Comparison of ENCODE assay signal across 19 mouse cellular contexts in the genomic region with DNA sequence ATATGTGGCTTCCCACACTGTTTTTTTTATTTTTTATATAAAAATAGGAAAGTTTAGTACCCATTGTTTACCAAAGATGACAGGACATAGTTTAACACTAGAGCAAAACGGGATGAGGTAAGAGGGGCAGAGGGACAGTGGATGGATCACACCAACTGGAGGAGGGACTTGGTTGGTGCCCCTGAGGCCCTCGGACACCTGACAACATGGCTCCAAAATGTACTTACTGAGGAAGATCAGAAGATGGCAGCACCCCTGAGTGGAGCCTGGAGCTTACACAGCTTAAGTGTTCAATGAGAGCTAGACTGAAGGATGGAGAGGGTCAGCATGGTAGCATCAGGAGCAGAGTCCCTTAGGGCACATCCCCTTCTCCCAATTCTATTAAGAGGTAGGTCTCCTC. TPM values are rescaled to one million over a fixed set of nuclear protein-coding genes. Genes with fewer than 3 reads are reported as not detected.
DNase-seq lines count a peak whose midpoint lies in the region; ATAC-seq and TF ChIP-seq lines count a peak whose summit lies in the region.
"Had no signal": no experiment of that assay in that cellular context is flagged by ENCODE, and none has a peak within 500 bp of the region (broad histone marks: within the 10 kb centered on the region; RNA-seq: fewer than 3 reads in every experiment).

No protein-coding gene starts in this region.

- no peaks in the 10 kb centered on the region for H3K79me2 ChIP-seq in MEL (ENCODE audit: control insufficient read depth, insufficient read depth, low read length, poor library complexity)

- H3K36me3 ChIP-seq in forebrain, embryonic 11.5 days (ENCODE audit: control insufficient read depth, insufficient read depth, low read length): no peaks in the 10 kb centered on the region
- no peaks in the 10 kb centered on the region for H3K36me3 ChIP-seq in forebrain, embryonic 13.5 days (ENCODE audit: poor library complexity, severe bottlenecking)
- H3K36me3 ChIP-seq in liver, postnatal 0 days (replicated peaks; ENCODE audit: insufficient read depth, low read length): no peaks in the 10 kb centered on the region
- H3K36me3 ChIP-seq in liver, embryonic 12.5 days: no peaks in the 10 kb centered on the region
- H3K36me3 ChIP-seq in MEL (ENCODE audit: control insufficient read depth in 1 of 2, insufficient read depth in 2 of 2, low read length in 2 of 2): no peaks in the 10 kb centered on the region
- H3K36me3 ChIP-seq: forebrain, embryonic 12.5 days; heart, embryonic 12.5 days; hindbrain, embryonic 10.5 days had no signal

- TF ChIP-seq CTCF in liver, postnatal 0 days (IDR thresholded peaks at IDR 0.05; ENCODE audit: low read depth): no peak
- no peak for TF ChIP-seq CTCF in MEL (IDR thresholded peaks at IDR 0.05 in 2 of 3, conservative IDR thresholded peaks at IDR 0.05 in 1 of 3; ENCODE audit: control insufficient read depth in 1 of 3, insufficient read depth in 1 of 3, low read depth in 2 of 3, low read length in 3 of 3, poor library complexity in 1 of 3, severe bottlenecking in 1 of 3)

- H3K4me2 ChIP-seq in forebrain, embryonic 11.5 days (ENCODE audit: low read depth, low read length, severe bottlenecking): no peak overlapping the region
- H3K4me2 ChIP-seq in forebrain, embryonic 13.5 days: no peak overlapping the region
- H3K4me2 ChIP-seq in liver, postnatal 0 days (ENCODE audit: low read depth, low read length): no peak overlapping the region
- no peak overlapping the region for H3K4me2 ChIP-seq in liver, embryonic 12.5 days
- H3K4me2 ChIP-seq: forebrain, embryonic 12.5 days; heart, embryonic 12.5 days had no signal

- no peaks in the 10 kb centered on the region for H3K9me3 ChIP-seq in forebrain, embryonic 11.5 days (ENCODE audit: control insufficient read depth, low read length)
- H3K9me3 ChIP-seq in forebrain, embryonic 13.5 days (replicated peaks): no peaks in the 10 kb centered on the region
- H3K9me3 ChIP-seq in liver, postnatal 0 days (ENCODE audit: low read length): no peaks in the 10 kb centered on the region
- H3K9me3 ChIP-seq in liver, embryonic 12.5 days (replicated peaks): no peaks in the 10 kb centered on the region; the same call in 1 of the 2 replicates
- H3K9me3 ChIP-seq in MEL (replicated peaks; ENCODE audit: insufficient read depth, low read length): no peaks in the 10 kb centered on the region
- H3K9me3 ChIP-seq: forebrain, embryonic 12.5 days had no signal

- TF ChIP-seq RAD21 in MEL (IDR thresholded peaks at IDR 0.05; ENCODE audit: low read depth, low read length): no peak

- no peak overlapping the region for H3K4me3 ChIP-seq in forebrain, embryonic 11.5 days (ENCODE audit: low read depth, low read length)
- H3K4me3 ChIP-seq in forebrain, embryonic 13.5 days: no peak overlapping the region
- no peak overlapping the region for H3K4me3 ChIP-seq in liver, postnatal 0 days (ENCODE audit: low read depth, low read length)
- no peak overlapping the region for H3K4me3 ChIP-seq in liver, embryonic 12.5 days
- H3K4me3 ChIP-seq in MEL (ENCODE audit: control insufficient read depth in 1 of 2, insufficient read depth in 1 of 2, low read depth in 2 of 2, low read length in 2 of 2): no peak overlapping the region
- H3K4me3 ChIP-seq: erythroblast, embryonic 14.5 days; forebrain, embryonic 12.5 days; heart, embryonic 12.5 days; hindbrain, embryonic 10.5 days had no signal

- TF ChIP-seq POLR2A in MEL (IDR thresholded peaks at IDR 0.05; ENCODE audit: control insufficient read depth in 1 of 2, insufficient read depth in 1 of 2, low read depth in 1 of 2, low read length in 2 of 2, poor library complexity in 1 of 2): no peak

- H3K4me1 ChIP-seq in forebrain, embryonic 11.5 days (replicated peaks; ENCODE audit: control insufficient read depth, insufficient read depth, low read length): no peaks in the 10 kb centered on the region
- no peaks in the 10 kb centered on the region for H3K4me1 ChIP-seq in forebrain, embryonic 13.5 days
- H3K4me1 ChIP-seq in liver, postnatal 0 days (ENCODE audit: insufficient read depth): peaks cover 3% of the 10 kb centered on the region; the same call in 1 of the 2 replicates
- H3K4me1 ChIP-seq in liver, embryonic 12.5 days: peaks cover 5% of the 10 kb centered on the region; the same call in 1 of the 2 replicates
- no peaks in the 10 kb centered on the region for H3K4me1 ChIP-seq in MEL (ENCODE audit: control insufficient read depth in 1 of 2, insufficient read depth in 2 of 2, low read length in 2 of 2)
- H3K4me1 ChIP-seq: forebrain, embryonic 12.5 days; hindbrain, embryonic 10.5 days had no signal

- H3K27me3 ChIP-seq in forebrain, embryonic 11.5 days (ENCODE audit: control insufficient read depth, insufficient read depth, low read length): no peaks in the 10 kb centered on the region
- no peaks in the 10 kb centered on the region for H3K27me3 ChIP-seq in forebrain, embryonic 13.5 days
- no peaks in the 10 kb centered on the region for H3K27me3 ChIP-seq in liver, postnatal 0 days (ENCODE audit: insufficient read depth, low read length)
- H3K27me3 ChIP-seq in liver, embryonic 12.5 days (replicated peaks): no peaks in the 10 kb centered on the region
- H3K27me3 ChIP-seq in MEL (ENCODE audit: control insufficient read depth in 1 of 2, insufficient read depth in 2 of 2, low read length in 2 of 2): no peaks in the 10 kb centered on the region
- H3K27me3 ChIP-seq: forebrain, embryonic 12.5 days; heart, embryonic 12.5 days had no signal

- WGBS in forebrain, embryonic 11.5 days: 91% methylated on average over 2 of the region's 2 CpGs
- 88% methylated on average over 2 of the region's 2 CpGs for WGBS in forebrain, embryonic 13.5 days
- 74% methylated on average over 2 of the region's 2 CpGs for WGBS in liver, postnatal 0 days (ENCODE audit: insufficient replicate concordance)
- 68% methylated on average over 2 of the region's 2 CpGs for WGBS in liver, embryonic 12.5 days (ENCODE audit: insufficient replicate concordance)

- H3K27ac ChIP-seq in forebrain, embryonic 11.5 days (ENCODE audit: low read depth, low read length): no peak overlapping the region
- H3K27ac ChIP-seq in forebrain, embryonic 13.5 days: no peak overlapping the region
- no peak overlapping the region for H3K27ac ChIP-seq in liver, postnatal 0 days (ENCODE audit: low read depth)
- H3K27ac ChIP-seq in liver, embryonic 12.5 days: no peak overlapping the region
- no peak overlapping the region for H3K27ac ChIP-seq in MEL (ENCODE audit: control insufficient read depth, low read depth, low read length)
- H3K27ac ChIP-seq: forebrain, embryonic 12.5 days; hindbrain, embryonic 10.5 days had no signal

- no peak for DNase-seq in forebrain, embryonic 11.5 days (ENCODE audit: low spot score)
- DNase-seq in liver, postnatal 0 days: no peak
- DNase-seq in MEL (ENCODE audit: low read depth, low spot score): peak; percentile 13
- DNase-seq in cerebellum, postnatal 36 days: no peak
- DNase-seq: adrenal gland, postnatal 10 days; cerebellum, adult 11 months; cerebellum, adult 8-10 months; cerebellum, postnatal 14 days; forebrain, postnatal 0 days; gastrocnemius, postnatal 14 days had no signal

- 0 out of 2 replicates have a peak, but pooled peaks have one; percentile 36 for ATAC-seq in forebrain, embryonic 11.5 days (replicated peaks; ENCODE audit: low FRiP score)
- no peak for ATAC-seq in forebrain, embryonic 13.5 days
- ATAC-seq in liver, postnatal 0 days: peak; percentile 57
- ATAC-seq in liver, embryonic 12.5 days: no peak
- ATAC-seq in erythroid progenitor cell, adult 5-6 weeks (replicated peaks; ENCODE audit: low FRiP score, poor library complexity, severe bottlenecking): peak; percentile 52
- ATAC-seq: forebrain, postnatal 0 days; hindbrain, embryonic 16.5 days; inflammation-experienced regulatory T-cells, adult 6 months had no signal

- H3K9ac ChIP-seq in forebrain, embryonic 11.5 days (ENCODE audit: low read length): no peak overlapping the region
- no peak overlapping the region for H3K9ac ChIP-seq in forebrain, embryonic 13.5 days
- no peak overlapping the region for H3K9ac ChIP-seq in liver, postnatal 0 days (replicated peaks)
- no peak overlapping the region for H3K9ac ChIP-seq in liver, embryonic 12.5 days
- no peak overlapping the region for H3K9ac ChIP-seq in MEL (ENCODE audit: control insufficient read depth, low read depth, low read length, poor library complexity, severe bottlenecking)
- H3K9ac ChIP-seq: forebrain, embryonic 12.5 days; forebrain, postnatal 0 days; heart, embryonic 12.5 days had no signal

- no peak for TF ChIP-seq EP300 in liver, postnatal 0 days (IDR thresholded peaks at IDR 0.05; ENCODE audit: low read depth)
- no peak for TF ChIP-seq EP300 in MEL (IDR thresholded peaks at IDR 0.05; ENCODE audit: low read depth in 1 of 2, low read length in 2 of 2)

RNA-seq across cellular contexts. Expression of a gene that starts 27.0 kb away (rescaled TPM):
- polyA plus RNA-seq in forebrain, embryonic 11.5 days (2014; fragmentation: Nextera tagmentation; extraction: Ambion mirVana): 72.3 and 82.9 TPM in 2 replicates
- polyA plus RNA-seq in forebrain, embryonic 13.5 days (2015; fragmentation: Nextera tagmentation; extraction: Ambion mirVana): 98.9 and 101 TPM in 2 replicates
- polyA plus RNA-seq in liver, postnatal 0 days (2015; fragmentation: Nextera tagmentation; extraction: Ambion mirVana): 73.3 and 76.3 TPM in 2 replicates
- 72.7 and 75.0 TPM in 2 replicates for polyA plus RNA-seq in liver, embryonic 12.5 days (2016; fragmentation: Nextera tagmentation; extraction: Ambion mirVana)
- 111 and 161 TPM in 2 replicates for total RNA-seq in MEL (2012; rRNA removed)
- 10 to 100 TPM in 1 of 2 experiments, not detected in 1; 95.5 TPM for polyA plus RNA-seq in MEL (2012; ENCODE audit: insufficient read depth in 1 of 2, insufficient read length in 2 of 2, low read depth in 1 of 2, low replicate concordance in 2 of 2, missing spikeins in 1 of 2)
- total RNA-seq in erythroid progenitor cell, adult 5-6 weeks (2015; ENCODE audit: low replicate concordance): 84.7 and 123 TPM in 2 replicates
- total RNA-seq in erythroid progenitor cell, adult 5-6 weeks (2017; ENCODE audit: low replicate concordance): 19.6 and 57.5 TPM in 2 replicates

RNA-seq across cellular contexts. Expression of a gene that starts 46.2 kb away (rescaled TPM):
- polyA plus RNA-seq in forebrain, embryonic 11.5 days (2014; fragmentation: Nextera tagmentation; extraction: Ambion mirVana): 66.0 and 67.1 TPM in 2 replicates
- 38.6 and 43.6 TPM in 2 replicates for polyA plus RNA-seq in forebrain, embryonic 13.5 days (2015; fragmentation: Nextera tagmentation; extraction: Ambion mirVana)
- polyA plus RNA-seq in liver, postnatal 0 days (2015; fragmentation: Nextera tagmentation; extraction: Ambion mirVana): 63.7 and 71.9 TPM in 2 replicates
- 118 and 120 TPM in 2 replicates for polyA plus RNA-seq in liver, embryonic 12.5 days (2016; fragmentation: Nextera tagmentation; extraction: Ambion mirVana)
- total RNA-seq in MEL (2012; rRNA removed): 192 and 256 TPM in 2 replicates
- 100 to 1,000 TPM in 1 of 2 experiments, not detected in 1; 176 TPM for polyA plus RNA-seq in MEL (2012; ENCODE audit: insufficient read depth in 1 of 2, insufficient read length in 2 of 2, low read depth in 1 of 2, low replicate concordance in 2 of 2, missing spikeins in 1 of 2)
- 55.3 and 67.4 TPM in 2 replicates for total RNA-seq in erythroid progenitor cell, adult 5-6 weeks (2015; ENCODE audit: low replicate concordance)
- total RNA-seq in erythroid progenitor cell, adult 5-6 weeks (2017; ENCODE audit: low replicate concordance): 49.5 and 71.1 TPM in 2 replicates

RNA-seq across cellular contexts. Expression of a gene that starts 49.8 kb away (rescaled TPM):
- 14.8 and 17.8 TPM in 2 replicates for polyA plus RNA-seq in forebrain, embryonic 11.5 days (2014; fragmentation: Nextera tagmentation; extraction: Ambion mirVana)
- polyA plus RNA-seq in forebrain, embryonic 13.5 days (2015; fragmentation: Nextera tagmentation; extraction: Ambion mirVana): 9.9 and 11.1 TPM in 2 replicates
- 16.0 and 17.4 TPM in 2 replicates for polyA plus RNA-seq in liver, postnatal 0 days (2015; fragmentation: Nextera tagmentation; extraction: Ambion mirVana)
- polyA plus RNA-seq in liver, embryonic 12.5 days (2016; fragmentation: Nextera tagmentation; extraction: Ambion mirVana): 31.8 and 33.7 TPM in 2 replicates
- 16.3 and 16.9 TPM in 2 replicates for total RNA-seq in MEL (2012; rRNA removed)
- 10 to 100 TPM in 1 of 2 experiments, not detected in 1; 18.5 TPM for polyA plus RNA-seq in MEL (2012; ENCODE audit: insufficient read depth in 1 of 2, insufficient read length in 2 of 2, low read depth in 1 of 2, low replicate concordance in 2 of 2, missing spikeins in 1 of 2)
- total RNA-seq in erythroid progenitor cell, adult 5-6 weeks (2015; ENCODE audit: low replicate concordance): 101 and 157 TPM in 2 replicates
- total RNA-seq in erythroid progenitor cell, adult 5-6 weeks (2017; ENCODE audit: low replicate concordance): 108 and 137 TPM in 2 replicates

Comparison
In these comparisons a context has a peak if more than half of its experiments do, and no peak if none do; other contexts are left out.
1. ATAC-seq: peak in forebrain, embryonic 11.5 days (single experiment), liver, postnatal 0 days (single experiment) and erythroid progenitor cell, adult 5-6 weeks (single experiment); none in forebrain, embryonic 13.5 days (single experiment) and liver, embryonic 12.5 days (single experiment).